Mouse (Mus musculus): ENCODE results near the gene Dnajc5. TPM values are rescaled to one million over a fixed set of nuclear protein-coding genes. Genes with fewer than 3 reads are reported as not detected.
"Not testable (repeated sequence)": the region's sequence is repeated elsewhere in the genome, so short reads cannot be mapped to it uniquely, and the experiment has no call there.

The Dnajc5 gene
- polyA plus RNA-seq, 2 experiments: 13.9 to 20.0 TPM

DNA sequence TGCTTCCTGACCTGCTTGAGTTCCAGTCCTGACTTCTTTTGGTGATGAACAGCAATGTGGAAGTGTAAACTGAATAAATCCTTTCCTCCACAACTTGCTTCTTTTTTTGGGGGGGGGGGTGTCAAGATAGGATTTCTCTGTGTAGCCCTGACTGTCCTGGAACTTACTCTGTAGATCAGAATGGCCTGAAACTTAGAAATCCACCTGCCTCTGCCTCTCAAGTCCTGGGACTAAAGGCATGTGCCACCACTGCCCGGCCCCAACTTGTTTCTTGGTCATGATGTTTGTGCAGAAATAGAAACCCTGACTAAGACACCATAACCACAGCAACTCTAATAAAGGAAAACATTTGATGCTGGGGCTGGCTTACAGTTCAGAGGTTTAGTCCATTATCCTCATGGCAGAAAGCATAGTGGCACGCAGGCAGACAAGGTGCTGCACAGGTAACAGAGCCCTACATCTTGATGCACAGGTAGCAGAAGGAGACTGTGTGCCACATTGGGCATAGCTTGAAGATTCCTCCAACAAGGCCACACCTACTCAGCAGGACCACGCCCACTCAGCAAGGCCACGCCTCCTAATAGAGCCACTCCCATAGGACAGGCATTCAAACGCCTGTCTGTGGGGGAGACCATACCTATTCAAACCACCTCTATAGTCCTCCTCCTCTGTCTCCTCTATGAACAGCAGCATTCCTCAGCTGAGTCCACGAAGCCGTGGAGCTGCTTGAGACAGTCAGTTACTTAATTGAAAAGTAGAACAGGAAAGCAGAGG is 28.7 kb upstream of the Dnajc5 start:
- DNase-seq (ENCODE audit: low read depth in 3 of 3, low spot score in 3 of 3) (peak; percentile 67 to 75 (median 69)), ATAC-seq (ENCODE audit: insufficient read depth) (peak; percentile 44)
- Histone ChIP-seq H3K9me3 (ENCODE audit: control insufficient read depth, low read length) (no peaks in the 10 kb centered on the region), H3K4me2 (ENCODE audit: low read depth) (peak overlapping the region; percentile 28), H3K27ac (no peak overlapping the region), H3K27me3 (ENCODE audit: control insufficient read depth, insufficient read depth, low read length) (no peaks in the 10 kb centered on the region), H3K36me3 (replicated peaks; ENCODE audit: control insufficient read depth, insufficient read depth, low read depth) (no peaks in the 10 kb centered on the region), H3K4me3 (ENCODE audit: insufficient read depth in 1 of 2, low read depth in 2 of 2, low read length in 2 of 2) (no peak overlapping the region), H3K9ac (replicated peaks) (no peak overlapping the region), H3K4me1 (replicated peaks; ENCODE audit: control insufficient read depth in 2 of 2, insufficient read depth in 2 of 2, low read length in 1 of 2) (peaks cover 6 to 25% of the 10 kb centered on the region in 2 experiments)
- WGBS (ENCODE audit: insufficient replicate concordance): 14% methylated on average over 7 of the region's 7 CpGs
- no peak for TF ChIP-seq EP300 (IDR thresholded peaks at IDR 0.05; ENCODE audit: low read depth)
- no peak for TF ChIP-seq CTCF (IDR thresholded peaks at IDR 0.05; ENCODE audit: low read depth)

DNA sequence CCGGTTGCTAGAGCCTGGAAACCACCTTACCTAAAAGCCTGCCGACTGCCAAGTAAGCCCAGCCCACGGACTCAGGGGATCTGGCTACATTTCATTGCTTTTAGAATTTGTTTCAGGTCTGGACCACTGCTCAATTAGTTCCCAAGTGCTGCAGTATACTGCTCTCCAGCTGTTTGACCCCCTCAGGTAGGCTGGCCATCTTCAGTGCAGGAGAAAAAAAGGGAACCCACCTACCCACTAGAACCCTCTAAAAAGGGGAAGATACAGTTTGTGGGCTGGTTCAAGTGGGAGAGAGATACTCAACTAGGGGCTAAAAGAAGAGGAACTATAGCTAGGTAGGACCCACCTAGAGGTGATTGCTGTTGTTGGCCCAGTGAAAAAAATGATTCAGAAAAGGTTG is 28.1 kb upstream of the Dnajc5 start:
- no peak overlapping the region for H3K9ac ChIP-seq (replicated peaks)
- H3K4me2 ChIP-seq (ENCODE audit: low read depth): peak overlapping the region; percentile 28

DNA sequence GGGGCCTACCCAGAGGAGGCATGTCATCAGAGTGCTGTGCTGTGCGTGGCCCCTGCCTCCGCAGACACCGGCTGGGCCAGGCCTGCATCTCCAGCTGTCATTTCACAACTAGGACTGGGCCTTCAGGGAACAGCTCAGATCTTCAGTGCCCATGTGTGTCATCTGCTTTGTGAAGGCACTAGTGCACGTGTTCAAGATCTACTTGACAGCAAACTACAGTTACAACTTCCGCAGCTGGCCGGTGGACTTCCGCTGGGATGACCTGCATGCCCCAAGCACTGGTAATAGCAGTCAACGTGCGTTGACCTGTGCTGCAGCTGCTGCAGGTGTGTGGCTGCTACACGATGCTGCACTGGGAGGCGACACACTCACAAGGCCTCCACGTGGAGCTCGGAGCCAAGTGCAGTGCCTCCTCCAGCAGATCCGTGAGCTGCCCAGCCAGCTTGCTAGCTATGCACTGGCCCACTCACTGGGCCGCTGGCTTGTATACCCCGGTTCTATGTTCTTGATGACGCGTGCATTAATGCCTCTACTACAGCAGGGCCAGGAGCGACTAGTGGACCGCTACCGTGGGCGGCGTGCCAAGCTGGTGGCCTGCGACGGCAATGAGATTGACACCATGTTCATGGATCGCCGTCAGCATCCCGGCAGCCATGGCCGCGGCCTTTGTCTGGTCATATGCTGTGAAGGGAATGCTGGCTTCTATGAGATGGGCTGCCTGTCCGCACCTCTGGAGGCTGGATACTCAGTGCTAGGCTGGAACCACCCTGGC is 26.9 kb upstream of the Dnajc5 start, which contains the start of gene Abhd16b:
Abhd16b (plus strand) TSS at position 51 of the 772 bp plus-strand sequence.
- Histone ChIP-seq H3K9me3 (ENCODE audit: control insufficient read depth, low read length) (no peaks in the 10 kb centered on the region), H3K4me3 (ENCODE audit: insufficient read depth in 1 of 2, low read depth in 2 of 2, low read length in 2 of 2) (no peak within 1 kb of the TSS), H3K4me1 (replicated peaks; ENCODE audit: control insufficient read depth in 2 of 2, insufficient read depth in 2 of 2, low read length in 1 of 2) (peaks cover 2 to 11% of the 10 kb centered on the region in 2 experiments), H3K36me3 (replicated peaks; ENCODE audit: control insufficient read depth, insufficient read depth, low read depth) (no peaks in the 10 kb centered on the region), H3K27ac (no peak within 1 kb of the TSS), H3K9ac (replicated peaks) (no peak within 1 kb of the TSS), H3K4me2 (ENCODE audit: low read depth) (peak within 1 kb of the TSS; percentile 28), H3K27me3 (ENCODE audit: control insufficient read depth, insufficient read depth, low read length) (no peaks in the 10 kb centered on the region)
- WGBS (ENCODE audit: insufficient replicate concordance): 82% methylated on average over 31 of the region's 31 CpGs
- DNase-seq (ENCODE audit: low read depth in 3 of 3, low spot score in 3 of 3) (no peak), ATAC-seq (ENCODE audit: insufficient read depth) (no peak)
- TF ChIP-seq EP300 (IDR thresholded peaks at IDR 0.05; ENCODE audit: low read depth): no peak
- TF ChIP-seq CTCF (IDR thresholded peaks at IDR 0.05; ENCODE audit: low read depth): no peak

More for the DNA sequence above, 28.1 kb upstream of the Dnajc5 start:
- H3K4me1 ChIP-seq (replicated peaks; ENCODE audit: control insufficient read depth in 2 of 2, insufficient read depth in 2 of 2, low read length in 1 of 2): peaks cover 3 to 20% of the 10 kb centered on the region in 2 experiments
- H3K27ac ChIP-seq: no peak overlapping the region
- DNase-seq (ENCODE audit: low read depth in 3 of 3, low spot score in 3 of 3) (no peak), ATAC-seq (ENCODE audit: insufficient read depth) (no peak)
- H3K4me3 ChIP-seq (ENCODE audit: insufficient read depth in 1 of 2, low read depth in 2 of 2, low read length in 2 of 2): no peak overlapping the region
- no peaks in the 10 kb centered on the region for H3K36me3 ChIP-seq (replicated peaks; ENCODE audit: control insufficient read depth, insufficient read depth, low read depth)
- no peaks in the 10 kb centered on the region for H3K27me3 ChIP-seq (ENCODE audit: control insufficient read depth, insufficient read depth, low read length)
- WGBS (ENCODE audit: insufficient replicate concordance): 33% methylated on average over 3 of the region's 3 CpGs
- H3K9me3 ChIP-seq (ENCODE audit: control insufficient read depth, low read length): no peaks in the 10 kb centered on the region
- no peak for TF ChIP-seq CTCF (IDR thresholded peaks at IDR 0.05; ENCODE audit: low read depth)

DNA sequence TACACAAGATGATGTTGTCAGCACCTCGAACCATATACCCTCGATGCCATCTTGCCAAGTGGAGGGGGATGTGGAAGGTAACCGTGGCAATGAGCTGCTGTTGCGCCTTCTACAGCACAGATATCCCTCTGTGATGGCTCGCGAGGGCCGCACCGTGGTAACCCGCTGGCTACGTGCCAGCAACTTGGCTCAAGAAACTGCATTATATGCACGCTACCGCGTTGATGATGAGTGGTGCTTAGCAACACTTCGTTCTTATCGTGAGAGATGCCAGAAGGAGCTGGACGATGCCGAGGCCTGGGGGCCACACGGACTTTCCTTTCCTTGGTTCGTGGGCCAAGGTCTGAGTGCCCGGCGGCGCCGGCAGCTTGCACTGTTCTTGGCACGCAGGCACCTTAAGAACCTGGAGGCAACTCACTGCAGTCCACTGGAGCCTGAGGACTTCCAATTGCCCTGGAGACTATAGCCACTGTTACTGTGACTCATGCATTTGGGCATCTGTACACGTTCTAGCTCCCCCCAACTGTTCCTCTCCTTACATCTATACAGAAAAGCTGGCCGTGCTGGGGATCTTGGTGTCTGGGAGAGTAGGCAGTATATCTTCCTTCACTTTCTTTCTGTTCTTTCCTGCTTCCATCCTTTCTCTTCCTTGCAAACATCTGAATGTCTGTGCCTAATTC is 25.9 kb upstream of the Dnajc5 start:
- TF ChIP-seq CTCF (IDR thresholded peaks at IDR 0.05; ENCODE audit: low read depth) (no peak), EP300 (IDR thresholded peaks at IDR 0.05; ENCODE audit: low read depth) (no peak)
- ATAC-seq (ENCODE audit: insufficient read depth): no peak
- 76% methylated on average over 26 of the region's 26 CpGs for WGBS (ENCODE audit: insufficient replicate concordance)
- DNase-seq (ENCODE audit: low read depth in 3 of 3, low spot score in 3 of 3): no peak
- H3K27ac ChIP-seq: no peak overlapping the region
- peaks cover 5 to 13% of the 10 kb centered on the region in 2 experiments for H3K4me1 ChIP-seq (replicated peaks; ENCODE audit: control insufficient read depth in 2 of 2, insufficient read depth in 2 of 2, low read length in 1 of 2)
- H3K4me2 ChIP-seq (ENCODE audit: low read depth): no peak overlapping the region
- no peaks in the 10 kb centered on the region for H3K36me3 ChIP-seq (replicated peaks; ENCODE audit: control insufficient read depth, insufficient read depth, low read depth)
- no peak overlapping the region for H3K4me3 ChIP-seq (ENCODE audit: insufficient read depth in 1 of 2, low read depth in 2 of 2, low read length in 2 of 2)
- no peak overlapping the region for H3K9ac ChIP-seq (replicated peaks)
- H3K9me3 ChIP-seq (ENCODE audit: control insufficient read depth, low read length): no peaks in the 10 kb centered on the region
- no peaks in the 10 kb centered on the region for H3K27me3 ChIP-seq (ENCODE audit: control insufficient read depth, insufficient read depth, low read length)

DNA sequence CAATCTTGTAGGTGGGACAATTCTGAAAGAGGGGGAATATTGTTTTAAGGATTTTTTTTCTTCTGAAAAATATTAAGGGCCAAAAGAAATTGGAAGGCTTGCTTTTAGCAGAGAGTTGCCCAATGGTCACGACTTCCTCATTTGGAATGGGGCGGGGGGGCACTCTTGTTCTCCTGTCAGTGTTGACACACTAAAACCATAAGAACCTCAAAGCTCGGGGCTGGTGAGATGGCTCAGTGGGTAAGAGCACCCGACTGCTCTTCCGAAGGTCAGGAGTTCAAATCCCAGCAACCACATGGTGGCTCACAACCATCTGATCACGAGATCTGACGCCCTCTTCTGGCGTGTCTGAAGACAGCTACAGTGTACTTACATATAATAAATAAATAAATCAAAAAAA is 24.4 kb upstream of the Dnajc5 start:
- DNase-seq (ENCODE audit: low read depth in 3 of 3, low spot score in 3 of 3): peak in 1 of 3 experiments; percentile 44
- not testable (repeated sequence) for H3K27me3 ChIP-seq (ENCODE audit: control insufficient read depth, insufficient read depth, low read length); ATAC-seq (ENCODE audit: insufficient read depth); H3K9ac ChIP-seq (replicated peaks); H3K9me3 ChIP-seq (ENCODE audit: control insufficient read depth, low read length)
- peak overlapping the region; percentile 75 for H3K4me2 ChIP-seq (ENCODE audit: low read depth)
- peak overlapping the region in 1 of 2 experiments; percentile 77; a peak in 1 of 4 replicates for H3K4me3 ChIP-seq (ENCODE audit: insufficient read depth in 1 of 2, low read depth in 2 of 2, low read length in 2 of 2)
- H3K4me1 ChIP-seq (replicated peaks; ENCODE audit: control insufficient read depth in 2 of 2, insufficient read depth in 2 of 2, low read length in 1 of 2): peaks cover 5 to 13% of the 10 kb centered on the region in 2 experiments
- H3K36me3 ChIP-seq (replicated peaks; ENCODE audit: control insufficient read depth, insufficient read depth, low read depth): peaks cover 12% of the 10 kb centered on the region
- H3K27ac ChIP-seq: peak overlapping the region; percentile 89; the same call in 1 of the 2 replicates
- WGBS (ENCODE audit: insufficient replicate concordance): 36% methylated on average over 8 of the region's 8 CpGs

Measured in liver, embryonic 14.5 days (tissue).